8 mouse cellular contexts compared by ENCODE assay signal in genomic region chr15:81027378-81028173, GRCm38 (mm10). TPM values are rescaled to one million over a fixed set of nuclear protein-coding genes. Genes with fewer than 3 reads are reported as not detected.
DNase-seq lines count a peak whose midpoint lies in the region; ATAC-seq and TF ChIP-seq lines count a peak whose summit lies in the region.

No protein-coding gene starts in this region.

- 0 out of 2 replicates have a peak overlapping the region, but pooled peaks have one; percentile 12 for H3K27ac ChIP-seq in embryonic facial prominence, embryonic 10.5 days (replicated peaks)
- no peak overlapping the region for H3K27ac ChIP-seq in heart, adult 2 months
- no peak overlapping the region for H3K27ac ChIP-seq in limb, embryonic 10.5 days
- H3K27ac ChIP-seq in midbrain, embryonic 12.5 days (replicated peaks): no peak overlapping the region

- TF ChIP-seq CTCF in heart, adult 2 months (IDR thresholded peaks at IDR 0.05): no peak; the same call in 1 of the 2 replicates

- no peaks in the 10 kb centered on the region for H3K9me3 ChIP-seq in embryonic facial prominence, embryonic 10.5 days
- H3K9me3 ChIP-seq in limb, embryonic 10.5 days (replicated peaks): no peaks in the 10 kb centered on the region
- H3K9me3 ChIP-seq in midbrain, embryonic 12.5 days: no peaks in the 10 kb centered on the region

- no peak overlapping the region for H3K9ac ChIP-seq in heart, adult 2 months (ENCODE audit: low read depth, low read length)
- H3K9ac ChIP-seq in midbrain, embryonic 12.5 days (replicated peaks): no peak overlapping the region

- TF ChIP-seq POLR2A in heart, adult 2 months (IDR thresholded peaks at IDR 0.05; ENCODE audit: insufficient read depth, low read depth, low read length): no peak

- no peaks in the 10 kb centered on the region for H3K79me2 ChIP-seq in heart, adult 2 months (replicated peaks; ENCODE audit: control insufficient read depth, insufficient read depth, low read length)

- peaks cover 8% of the 10 kb centered on the region for H3K36me3 ChIP-seq in embryonic facial prominence, embryonic 10.5 days (replicated peaks)
- H3K36me3 ChIP-seq in heart, adult 2 months (ENCODE audit: control insufficient read depth, insufficient read depth, low read length): no peaks in the 10 kb centered on the region
- peaks cover under 1% of the 10 kb centered on the region; the same call in 1 of the 2 replicates for H3K36me3 ChIP-seq in limb, embryonic 10.5 days
- peaks cover 6% of the 10 kb centered on the region; the same call in 1 of the 2 replicates for H3K36me3 ChIP-seq in midbrain, embryonic 12.5 days

- H3K4me2 ChIP-seq in midbrain, embryonic 12.5 days (replicated peaks): no peak overlapping the region

- intact Hi-C loops in heart, adult 2 months (cut with DNase I): loop anchor here (1.0 to 5.0 kb wide), 4 partner anchors 22 to 275 kb away; no protein-coding TSS in a partner anchor

- 43% methylated on average over 8 of the region's 8 CpGs for WGBS in embryonic facial prominence, embryonic 10.5 days
- 21% methylated on average over 8 of the region's 8 CpGs for WGBS in heart, adult 2 months
- WGBS in limb, embryonic 10.5 days: 40% methylated on average over 8 of the region's 8 CpGs
- 46% methylated on average over 8 of the region's 8 CpGs for WGBS in midbrain, embryonic 12.5 days

- peaks cover 34% of the 10 kb centered on the region for H3K4me1 ChIP-seq in embryonic facial prominence, embryonic 10.5 days
- peaks cover 13% of the 10 kb centered on the region for H3K4me1 ChIP-seq in heart, adult 2 months (ENCODE audit: control insufficient read depth, insufficient read depth, low read length)
- H3K4me1 ChIP-seq in limb, embryonic 10.5 days: peaks cover 33% of the 10 kb centered on the region
- 0 out of 2 replicates have a peak, but pooled peaks cover 7% of the 10 kb centered on the region for H3K4me1 ChIP-seq in midbrain, embryonic 12.5 days

- peak; percentile 93 for DNase-seq in 3T3-L1 (ENCODE audit: low read depth, low spot score)
- DNase-seq in adrenal gland, postnatal 10 days: peak; percentile 86
- DNase-seq in embryonic facial prominence, embryonic 10.5 days (ENCODE audit: low spot score): peak; percentile 78
- peak; percentile 78 to 84 for DNase-seq in heart, adult 2 months
- DNase-seq in kidney, adult 18-20 months: peak; percentile 86
- peak; percentile 84 for DNase-seq in limb, embryonic 10.5 days (ENCODE audit: low spot score)
- peak; percentile 70 for DNase-seq in spleen, adult 12 weeks (ENCODE audit: low spot score)

- H3K4me3 ChIP-seq in embryonic facial prominence, embryonic 10.5 days: no peak overlapping the region
- H3K4me3 ChIP-seq in heart, adult 2 months: no peak overlapping the region
- no peak overlapping the region for H3K4me3 ChIP-seq in limb, embryonic 10.5 days
- H3K4me3 ChIP-seq in midbrain, embryonic 12.5 days: no peak overlapping the region

- TF ChIP-seq EP300 in heart, adult 2 months (IDR thresholded peaks at IDR 0.05; ENCODE audit: insufficient read depth, low read depth, low read length): peak; percentile 86; the same call in 1 of the 2 replicates

- 0 out of 2 replicates have a peak, but pooled peaks have one; percentile 23 for ATAC-seq in midbrain, embryonic 12.5 days (ENCODE audit: low FRiP score, low read depth)

- H3K27me3 ChIP-seq in embryonic facial prominence, embryonic 10.5 days (replicated peaks; ENCODE audit: low read depth, poor library complexity, severe bottlenecking): no peaks in the 10 kb centered on the region
- no peaks in the 10 kb centered on the region for H3K27me3 ChIP-seq in heart, adult 2 months (ENCODE audit: control insufficient read depth, insufficient read depth, low read length)
- H3K27me3 ChIP-seq in limb, embryonic 10.5 days (ENCODE audit: low read depth, poor library complexity, severe bottlenecking): no peaks in the 10 kb centered on the region
- H3K27me3 ChIP-seq in midbrain, embryonic 12.5 days: no peaks in the 10 kb centered on the region

RNA-seq across cellular contexts. Expression of gene Sgsm3, which starts 50.0 kb away (rescaled TPM):
- total RNA-seq in adrenal gland, postnatal 10 days (2021): 10 to 100 TPM; 15.2 to 20.7 TPM
- polyA plus RNA-seq in embryonic facial prominence, embryonic 10.5 days (2016; fragmentation: Nextera tagmentation; extraction: Ambion mirVana): 30.8 and 32.0 TPM in 2 replicates
- total RNA-seq in heart, adult 2 months (2021): 10 to 100 TPM; 14.0 to 16.2 TPM
- polyA plus RNA-seq in heart, adult 2 months (2012; rRNA removed): 14.2 and 16.0 TPM in 2 replicates
- 26.2 and 29.1 TPM in 2 replicates for polyA plus RNA-seq in limb, embryonic 10.5 days (2016; fragmentation: Nextera tagmentation; extraction: Ambion mirVana)
- 32.0 and 38.3 TPM in 2 replicates for polyA plus RNA-seq in midbrain, embryonic 12.5 days (2016; fragmentation: Nextera tagmentation; extraction: Ambion mirVana)
